Mouse (Mus musculus): ENCODE data around the gene Slc29a2.

Slc29a2 gene

DNA sequence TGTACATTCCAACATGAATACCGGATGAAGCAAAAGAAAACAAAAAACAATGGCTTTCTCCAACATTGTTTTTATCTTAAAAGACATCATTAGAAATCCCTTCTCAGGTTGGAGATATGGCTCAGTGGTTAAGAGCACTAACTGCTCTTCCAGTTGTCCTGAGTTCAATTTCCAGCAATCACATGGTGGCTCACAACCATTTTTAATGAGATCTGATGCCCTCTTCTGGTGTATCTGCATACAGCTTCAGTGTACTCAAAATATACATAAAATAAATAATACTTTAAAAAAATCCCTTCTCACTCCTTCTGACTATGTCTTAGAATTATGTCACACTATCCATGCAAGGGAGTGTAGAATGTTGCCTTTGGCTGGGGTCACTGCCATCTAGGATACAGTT lies 55.6 kb downstream of the Slc29a2 start:
- peaks cover 38% of the 10 kb centered on the region for H3K4me1 ChIP-seq (replicated peaks; ENCODE audit: low read depth, low read length)
- no peaks in the 10 kb centered on the region; the same call in 1 of the 2 replicates for H3K36me3 ChIP-seq (ENCODE audit: insufficient read depth, low read length)
- no peaks in the 10 kb centered on the region; the same call in 1 of the 2 replicates for H3K9me3 ChIP-seq (ENCODE audit: low read length)
- no peak overlapping the region for H3K4me3 ChIP-seq (replicated peaks; ENCODE audit: low read length)
- H3K27me3 ChIP-seq (ENCODE audit: insufficient read depth, low read length): peaks cover 52% of the 10 kb centered on the region
- TF ChIP-seq POU5F1 (IDR thresholded peaks at IDR 0.05; ENCODE audit: borderline replicate concordance, low read length) (no peak), CTCF (conservative IDR thresholded peaks at IDR 0.05; ENCODE audit: low read length) (no peak), NANOG (IDR thresholded peaks at IDR 0.05; ENCODE audit: borderline replicate concordance, low read length) (no peak)
